Mouse (Mus musculus) cerebellum, postnatal 10 days (tissue): ENCODE measurements around the gene Sorbs2.
"Not testable (repeated sequence)": the region's sequence is repeated elsewhere in the genome, so short reads cannot be mapped to it uniquely, and the experiment has no call there.

ENCODE experiments used
- DNase-seq, 2 experiments: peaks; one replicate each; pipeline ENCODE4 v3.0.0; 2021; ENCODE audit warnings: mixed read lengths in 2 of 2

Sorbs2 gene

DNA sequence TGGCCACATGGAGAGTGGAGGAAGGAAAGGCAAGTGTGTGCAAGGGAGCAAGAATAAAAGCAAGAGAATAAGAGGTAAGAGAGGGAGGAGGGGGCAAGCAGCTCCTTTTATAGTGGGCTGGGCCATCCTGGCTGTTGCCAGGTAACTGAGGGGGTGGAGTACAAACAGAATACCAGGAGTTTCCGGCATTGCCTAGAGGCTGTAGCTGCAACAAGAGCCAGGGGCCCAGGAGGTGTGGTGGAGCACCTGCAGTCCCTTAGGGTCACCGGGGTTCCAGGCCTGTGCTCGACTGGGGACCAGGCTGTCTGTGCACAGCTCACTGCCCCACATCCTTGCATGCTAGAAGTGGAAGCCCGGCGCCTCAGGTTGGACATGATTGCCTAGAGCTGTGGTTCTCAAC lies 350.1 kb downstream of the Sorbs2 start:
- DNase-seq: no peak

DNA sequence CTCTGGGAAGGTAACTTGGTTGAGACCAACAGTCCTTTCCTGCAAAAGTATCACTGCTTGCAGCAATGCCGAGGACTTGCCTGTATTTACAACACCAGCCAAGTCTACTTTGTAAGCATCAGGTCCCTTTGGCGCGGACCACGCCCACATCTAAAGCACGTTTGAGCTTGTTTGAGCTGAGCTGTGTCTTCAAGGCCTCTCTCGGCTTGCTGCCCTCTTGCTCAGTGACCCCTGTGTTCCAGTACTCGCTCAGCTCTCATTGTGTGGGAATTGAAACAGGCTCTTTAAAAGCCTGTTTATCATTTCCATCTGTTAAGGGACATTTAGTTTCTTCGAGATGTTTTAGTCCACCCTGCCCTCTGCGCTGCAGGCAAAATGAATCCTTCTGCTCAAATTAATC lies 350.8 kb downstream of the Sorbs2 start:
- no peak for DNase-seq

DNA sequence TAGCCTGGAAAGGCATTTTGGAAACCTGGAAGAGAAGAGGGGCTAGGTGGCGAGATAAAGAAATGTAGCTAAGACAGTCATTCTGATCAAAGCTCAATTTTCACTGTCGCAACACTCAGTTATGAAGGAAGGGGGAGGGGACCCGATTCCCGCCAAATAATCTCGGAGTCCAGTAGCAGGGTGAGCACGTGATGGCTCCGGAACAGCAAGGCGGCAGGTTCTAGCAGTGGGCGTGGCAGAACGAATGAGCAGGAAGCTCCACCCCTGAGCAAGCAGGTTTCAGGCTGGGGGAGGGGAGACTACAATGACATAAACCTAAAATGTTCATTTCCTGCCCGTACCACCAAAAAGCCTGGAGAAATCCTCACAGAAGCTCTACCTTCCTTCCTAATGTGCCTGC lies 364.0 kb downstream of the Sorbs2 start:
- not testable (repeated sequence) for DNase-seq

DNA sequence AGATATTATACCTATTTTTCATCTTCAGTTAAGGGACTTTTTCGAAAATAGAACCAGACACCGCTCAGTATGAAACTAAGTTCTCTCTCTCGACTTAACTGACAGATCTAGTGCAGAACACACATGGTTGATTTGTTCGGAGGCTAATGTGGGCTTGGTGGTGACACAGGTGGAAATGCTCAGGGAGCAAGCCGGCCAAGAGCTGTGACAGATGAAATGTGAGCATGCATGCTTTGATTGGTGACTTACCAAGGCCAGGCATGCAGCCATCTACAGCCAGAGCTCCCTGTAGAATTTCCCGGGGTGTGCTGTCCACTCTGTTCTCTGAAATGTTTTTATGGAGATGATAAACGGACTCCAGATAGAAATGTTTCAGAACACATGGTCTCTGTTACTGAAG lies 364.5 kb downstream of the Sorbs2 start:
- DNase-seq: peak; percentile 23 to 35

DNA sequence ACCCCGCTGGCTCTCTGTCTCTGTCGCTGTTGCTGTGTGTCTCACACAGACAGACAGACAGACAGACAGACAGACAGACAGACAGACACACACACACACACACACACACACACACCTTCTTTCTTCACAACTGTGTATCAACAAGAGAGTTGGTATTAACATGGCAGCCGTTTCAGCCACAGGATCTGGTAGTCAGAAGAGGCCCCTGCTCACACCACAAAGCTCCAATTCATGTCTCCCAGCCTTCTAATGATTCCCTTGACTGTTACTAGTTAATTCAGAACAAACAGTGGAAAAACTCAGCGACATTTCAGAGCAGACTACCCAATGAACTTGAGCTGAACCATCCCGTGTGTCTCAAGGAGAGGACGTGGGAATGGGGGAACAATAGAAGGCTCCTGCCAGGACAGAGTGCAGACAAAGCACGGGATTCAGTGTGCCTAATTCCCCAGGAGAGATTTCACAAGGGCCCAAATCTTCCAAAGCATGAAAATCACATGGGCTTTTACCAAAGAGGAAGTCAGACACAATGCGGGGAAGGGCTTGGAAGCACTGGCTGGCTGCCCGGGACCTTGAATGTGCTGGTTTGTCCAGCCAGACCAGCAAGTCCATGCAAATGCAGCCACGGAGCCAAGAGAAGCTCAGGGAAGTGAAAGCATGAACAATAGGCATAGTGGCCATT lies 367.5 kb downstream of the Sorbs2 start:
- peak; percentile 84 to 88 for DNase-seq

DNA sequence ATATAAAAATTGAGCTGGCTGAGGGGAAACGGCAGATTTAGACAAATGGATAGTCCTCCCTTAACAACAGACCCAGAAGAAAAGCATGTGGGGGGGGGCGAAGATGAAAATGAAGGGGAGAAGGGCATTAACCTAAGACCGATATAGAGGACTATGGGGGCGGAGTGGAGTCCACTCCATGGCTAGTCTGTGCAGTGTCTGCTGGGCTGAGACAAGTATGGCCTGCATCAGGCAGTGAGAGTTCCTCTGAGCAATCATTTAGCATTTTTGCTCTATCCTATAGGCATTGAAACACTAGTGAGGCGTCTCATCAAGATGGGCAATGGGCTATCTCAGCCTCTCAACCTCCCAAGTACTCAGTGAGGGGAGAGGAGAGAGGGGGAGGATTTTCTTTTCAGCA lies 368.8 kb downstream of the Sorbs2 start:
- no peak for DNase-seq
